Mouse (Mus musculus) spleen, adult 2 months (tissue): Measurements from ENCODE around the gene Sec24a.
"Not testable (repeated sequence)": the region's sequence is repeated elsewhere in the genome, so short reads cannot be mapped to it uniquely, and the experiment has no call there.

ENCODE experiments used
- CTCF ChIP-seq: fragments of 200-500 bp; IDR thresholded peaks from 2 replicates; pipeline ENCODE4 v1.5.1; 2011; ENCODE audit warnings: mild to moderate bottlenecking, inconsistent platforms; ENCODE audit not compliant: insufficient read depth, insufficient read length, insufficient replicate concordance; ENCODE audit errors: extremely low read depth
- POLR2A ChIP-seq: fragments of 200-500 bp; IDR thresholded peaks from 2 replicates; pipeline ENCODE4 v1.6.1; 2011; ENCODE audit warnings: low read depth, low read length, inconsistent platforms

- TF ChIP-seq CTCF, POLR2A: not testable (repeated sequence)
Measured at GRCm38 (mm10) chr11:51690597-51690996, 72.8 kb downstream of the Sec24a start.
